Mouse (Mus musculus) mouse embryonic stem cell (cell line): Measurements from ENCODE around the gene Rimbp2.

ENCODE experiments used
- in situ Hi-C, 2 experiments: fragments of 300-500 bp; cut with MboI; formaldehyde crosslinking; loops; 1 replicate in 1 of 2; 3 replicates in 1 of 2; pipeline ENCODE4 v1.14.3; 2019 to 2020; ENCODE audit warnings: low sequenced_read_pairs in 2 of 2, low pct_unique_long_range_greater_than_20kb in 1 of 2, mixed read lengths in 1 of 2; ENCODE audit not compliant: unreplicated experiment in 1 of 2

Rimbp2 gene

DNA sequence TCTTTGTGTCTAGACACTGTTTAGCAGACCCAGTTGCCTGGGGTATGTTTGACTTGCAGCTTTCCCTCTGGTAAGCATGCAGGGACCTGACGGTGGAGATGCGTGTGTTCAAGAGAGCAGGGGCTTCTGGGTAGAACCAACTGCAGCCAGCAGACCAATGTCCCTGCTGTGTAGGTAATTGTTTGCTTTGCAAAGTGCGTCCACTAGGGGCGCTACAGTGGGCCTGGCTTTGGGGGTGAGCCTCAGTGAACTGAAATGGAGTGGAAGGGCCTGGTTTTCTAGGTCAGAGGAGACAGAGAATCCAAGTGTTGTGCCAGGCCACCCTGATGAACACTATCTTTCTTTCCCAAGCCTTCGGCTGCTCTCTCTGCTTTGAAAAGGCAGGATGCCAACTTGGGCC lies 143.9 kb downstream of the Rimbp2 start:
- in situ Hi-C loops: loop anchor here in 1 of 2 experiments (25.0 kb wide), 1 partner anchor 153 kb away; the partner anchor contains the start of gene Rimbp2

DNA sequence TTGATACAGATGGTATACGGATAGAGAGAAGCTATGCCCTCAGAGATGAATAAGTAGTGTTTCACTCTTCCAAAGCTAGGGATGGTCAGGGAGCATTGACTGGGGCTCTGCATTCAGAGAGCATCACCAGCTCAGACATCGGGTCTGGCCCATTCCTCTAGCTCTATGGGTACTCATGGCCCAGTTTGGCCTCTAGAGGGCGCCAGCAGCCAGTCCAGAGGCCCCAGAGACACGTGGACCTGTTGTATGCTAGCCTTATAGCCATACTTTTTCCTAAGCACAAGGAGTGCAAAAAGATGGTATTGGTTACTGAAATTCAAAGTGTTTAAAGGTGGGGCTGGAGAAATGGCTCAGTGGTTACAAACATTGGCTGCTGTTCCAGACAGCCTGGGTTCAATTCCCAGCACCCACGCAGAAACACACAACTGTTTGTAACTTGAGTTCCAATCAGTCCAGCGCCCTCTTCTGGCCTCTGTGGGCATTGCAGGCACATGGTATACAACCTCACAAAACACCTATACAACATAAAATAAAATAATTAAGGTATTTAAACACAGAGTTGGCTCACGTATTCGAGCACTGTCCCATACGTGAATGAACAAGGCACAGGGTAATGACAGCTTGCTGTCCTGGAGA lies 144.6 kb downstream of the Rimbp2 start:
- in situ Hi-C loops: loop anchor here in 1 of 2 experiments (25.0 kb wide), 1 partner anchor 154 kb away; the partner anchor contains the start of gene Rimbp2

DNA sequence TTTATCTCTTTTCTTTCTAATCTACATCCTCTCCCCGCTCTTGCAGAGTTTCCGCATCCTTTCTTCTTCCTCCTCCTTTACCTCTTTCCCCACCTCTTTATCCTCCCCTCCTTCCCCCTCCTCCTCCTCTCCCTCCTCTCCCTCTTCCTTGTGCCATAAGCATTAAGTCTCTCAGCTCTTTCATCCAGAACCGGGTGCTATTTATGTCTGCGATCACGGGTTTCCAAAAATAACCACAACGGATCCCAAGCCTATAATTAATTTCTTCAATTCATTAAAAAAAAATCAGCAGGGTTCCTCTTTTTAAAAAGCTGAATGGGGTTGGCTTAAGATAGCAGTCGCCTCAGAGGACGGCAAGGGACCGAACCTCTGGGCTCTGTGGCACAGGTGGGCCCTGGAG lies 145.9 kb downstream of the Rimbp2 start:
- in situ Hi-C loops: loop anchor here in 1 of 2 experiments (25.0 kb wide), 1 partner anchor 155 kb away; the partner anchor contains the start of gene Rimbp2

DNA sequence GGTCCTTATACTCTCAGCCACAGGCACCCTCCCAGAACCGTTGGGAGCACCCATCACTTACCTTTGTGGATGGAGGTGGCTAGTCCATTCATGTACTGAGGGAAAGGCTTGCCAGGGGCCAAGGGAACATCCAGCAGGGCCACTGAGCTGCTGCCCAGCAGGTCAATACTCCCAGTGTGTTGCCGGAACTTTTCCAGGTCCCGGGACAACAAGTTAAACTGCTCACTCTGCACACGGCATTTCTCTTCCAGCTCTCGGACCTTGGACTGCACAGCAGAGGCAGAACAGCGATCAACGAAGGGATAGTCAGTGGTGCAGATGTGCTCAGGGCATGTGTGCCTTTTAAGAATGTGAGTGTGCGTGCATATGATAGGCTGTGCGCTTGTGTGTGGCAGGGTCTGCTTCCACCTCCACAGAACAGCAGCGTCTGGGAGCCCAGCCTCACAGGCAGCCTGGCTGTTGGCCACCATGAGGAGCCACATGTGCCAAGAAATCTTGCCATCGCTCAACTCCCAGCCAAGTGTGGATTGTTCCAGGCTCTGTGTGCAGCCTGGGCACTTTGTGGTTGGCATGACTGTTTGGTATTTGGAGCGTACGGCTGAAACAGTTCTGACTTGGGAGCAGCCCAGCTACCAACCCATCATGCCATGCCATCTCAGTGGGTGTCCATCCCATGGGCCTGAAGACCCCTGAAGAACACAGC lies 146.8 kb downstream of the Rimbp2 start:
- in situ Hi-C loops: loop anchor here in 1 of 2 experiments (25.0 kb wide), 1 partner anchor 156 kb away; the partner anchor contains the start of gene Rimbp2

GRCm38 (mm10) chr5:128805092-128805491 lies 148.2 kb downstream of the Rimbp2 start:
- in situ Hi-C loops: loop anchor here in 1 of 2 experiments (25.0 kb wide), 1 partner anchor 157 kb away; the partner anchor contains the start of gene Rimbp2

GRCm38 (mm10) chr5:128800592-128800991 lies 152.7 kb downstream of the Rimbp2 start:
- in situ Hi-C loops: loop anchor here in 1 of 2 experiments (25.0 kb wide), 1 partner anchor 162 kb away; the partner anchor contains the start of gene Rimbp2

DNA sequence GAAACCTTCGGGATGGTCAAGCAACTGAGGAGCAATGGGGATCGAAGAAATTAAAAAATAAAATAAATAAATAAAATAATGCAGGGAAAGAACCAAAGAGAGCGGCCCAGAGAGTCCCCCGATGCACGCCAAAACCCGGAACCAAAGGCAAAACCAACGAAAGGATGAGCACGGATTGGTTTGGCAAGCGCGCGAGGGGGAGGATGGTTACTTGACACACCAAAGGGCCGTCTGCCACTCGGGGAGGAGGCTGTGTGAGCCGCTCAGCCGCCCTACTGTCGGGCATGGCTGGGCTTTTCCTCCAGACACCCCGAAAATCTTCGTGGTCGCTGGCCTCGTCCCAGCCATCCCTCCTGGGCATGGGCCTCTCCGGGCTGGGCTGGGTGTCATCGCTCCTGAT lies 171.7 kb downstream of the Rimbp2 start:
- in situ Hi-C loops: no loop called here

DNA sequence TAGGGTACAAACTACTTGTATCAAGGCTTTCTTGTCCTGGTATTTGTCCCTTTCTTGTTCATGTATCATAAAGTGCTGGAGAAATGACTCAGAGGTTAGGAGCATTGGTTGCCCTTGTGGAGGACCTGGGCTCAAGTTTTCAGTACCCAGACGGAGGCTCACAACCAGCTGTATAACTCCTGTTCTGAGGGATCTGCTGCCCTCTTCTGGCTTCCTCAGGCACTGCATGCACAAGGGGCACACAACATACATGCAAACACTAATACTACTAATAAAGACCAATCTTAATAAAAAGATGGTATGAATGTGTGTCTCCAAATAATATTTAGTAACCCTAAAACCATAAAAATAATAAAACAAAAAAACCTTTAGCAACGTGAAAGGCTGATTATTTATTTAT lies 176.9 kb downstream of the Rimbp2 start:
- in situ Hi-C loops: no loop called here

GRCm38 (mm10) chr5:128769026-128769631 lies 184.2 kb downstream of the Rimbp2 start:
- in situ Hi-C loops: no loop called here

DNA sequence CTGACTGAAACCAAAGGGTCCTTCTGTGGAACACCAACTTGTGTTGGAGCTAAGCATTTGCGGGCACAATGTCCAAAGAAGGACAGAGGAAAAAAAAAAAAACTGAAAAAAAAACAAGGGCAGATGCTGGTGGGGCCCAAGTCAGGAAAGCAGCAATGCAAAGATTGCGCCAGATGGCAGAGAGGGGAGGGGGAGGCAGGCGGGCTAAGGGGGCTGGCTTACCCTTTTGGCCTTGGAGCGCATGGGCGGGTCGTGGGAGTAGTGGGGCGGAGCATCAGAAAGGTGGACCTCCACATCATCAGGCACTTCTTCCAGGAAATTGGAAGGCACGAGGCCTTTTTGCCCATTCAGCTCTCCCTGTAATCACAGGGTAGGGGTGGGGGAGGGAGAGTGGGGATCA lies 192.2 kb downstream of the Rimbp2 start:
- in situ Hi-C loops: no loop called here

DNA sequence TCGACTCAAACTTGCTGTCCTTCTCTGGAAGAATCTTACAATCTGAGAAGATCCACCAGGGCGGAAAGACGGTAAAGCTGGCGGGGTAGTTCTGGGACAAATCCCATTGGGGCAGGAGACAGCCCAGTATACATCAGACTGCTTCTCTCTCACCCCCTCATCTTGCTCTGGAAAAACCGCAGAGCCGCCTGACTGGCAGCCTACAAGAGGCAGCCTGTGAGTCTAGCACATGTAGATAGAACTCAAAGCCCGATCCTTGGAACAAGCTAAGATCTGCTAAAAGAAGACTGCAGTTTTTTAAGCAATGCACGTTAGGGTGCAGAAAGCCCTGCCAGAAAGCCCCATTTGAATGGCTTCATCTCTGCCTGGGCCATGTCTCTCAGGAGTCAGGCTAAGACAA lies 207.0 kb downstream of the Rimbp2 start:
- in situ Hi-C loops: no loop called here

DNA sequence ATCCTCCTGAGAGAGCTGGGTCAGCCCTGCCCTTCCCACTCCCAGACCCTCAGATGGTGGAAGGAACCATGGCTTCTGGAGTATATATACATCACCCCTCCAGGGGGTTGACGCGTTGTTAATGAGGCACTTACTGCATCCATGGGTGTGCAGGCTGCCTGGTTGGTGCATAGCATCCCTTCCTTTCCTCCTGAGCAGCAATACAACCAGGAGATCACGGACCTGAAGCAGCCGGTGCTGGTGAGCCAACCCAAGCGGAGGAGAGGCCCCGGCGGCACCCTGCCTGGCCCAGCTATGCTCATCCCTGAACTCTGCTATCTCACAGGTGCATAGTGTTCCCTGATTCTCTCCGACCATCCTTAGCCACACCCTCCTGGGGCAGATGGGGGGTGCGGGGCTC lies 208.1 kb downstream of the Rimbp2 start:
- in situ Hi-C loops: no loop called here

DNA sequence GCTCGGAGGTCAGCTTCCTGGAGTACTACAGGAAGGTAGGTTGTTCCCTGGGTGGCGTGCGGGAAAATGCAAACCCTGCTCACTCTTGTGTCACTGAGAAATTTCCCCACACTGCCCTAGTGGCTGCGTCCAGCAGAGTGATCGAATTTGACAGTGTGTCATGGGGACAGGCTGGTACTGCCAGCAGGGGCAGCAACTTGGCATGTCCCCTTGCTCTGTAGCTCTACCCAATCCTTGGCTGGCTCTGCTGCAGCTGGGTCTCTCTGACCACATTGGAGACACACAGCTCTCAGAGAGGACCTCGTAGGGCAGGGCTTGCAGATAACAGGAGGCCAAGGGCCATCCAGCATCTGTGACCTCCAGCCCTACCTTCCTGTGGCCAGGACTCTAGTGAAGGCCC lies 208.9 kb downstream of the Rimbp2 start:
- in situ Hi-C loops: no loop called here

DNA sequence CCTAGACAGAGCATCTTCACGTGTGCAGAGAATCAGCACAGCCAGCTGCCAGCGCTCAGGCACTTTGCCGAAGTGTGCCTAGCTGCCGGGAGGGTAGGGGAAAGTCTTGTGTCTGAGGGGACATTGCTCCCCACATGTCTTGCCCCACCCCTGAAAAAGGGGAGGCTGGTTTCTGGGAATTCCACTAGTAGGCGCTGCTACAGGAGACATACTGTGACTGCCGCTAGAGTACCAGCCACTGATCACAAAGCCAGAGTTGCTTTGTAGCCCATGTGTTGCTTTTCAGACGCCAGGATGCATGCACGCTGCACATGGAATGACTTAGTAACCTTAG lies 213.5 kb downstream of the Rimbp2 start:
- in situ Hi-C loops: no loop called here

- in situ Hi-C loops: no loop called here
Measured at GRCm38 (mm10) chr5:128739168-128739837, 214.0 kb downstream of the Rimbp2 start.

DNA sequence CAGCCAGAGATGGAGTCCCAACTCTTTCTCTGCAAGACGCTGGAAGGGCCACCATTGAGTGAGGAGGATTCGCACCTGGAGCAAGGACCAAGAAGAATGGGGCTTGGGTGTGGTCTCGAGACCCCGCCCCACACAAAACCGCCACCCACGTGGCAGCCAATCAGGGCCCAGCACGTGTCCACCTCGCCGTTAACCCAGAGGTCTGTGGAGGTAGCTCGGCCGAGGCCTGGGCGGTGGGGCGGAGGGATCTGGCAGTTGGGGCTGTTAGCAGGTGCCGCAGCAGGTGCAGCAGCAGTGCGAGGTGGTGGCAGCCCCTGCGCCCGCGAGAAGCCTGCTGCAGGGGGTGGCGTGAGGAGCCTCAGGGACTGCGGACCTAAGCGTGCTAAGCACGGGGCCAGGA lies 217.4 kb downstream of the Rimbp2 start:
- in situ Hi-C loops: no loop called here

- in situ Hi-C loops: no loop called here
Measured at GRCm38 (mm10) chr5:128733955-128734354, 219.3 kb downstream of the Rimbp2 start.

DNA sequence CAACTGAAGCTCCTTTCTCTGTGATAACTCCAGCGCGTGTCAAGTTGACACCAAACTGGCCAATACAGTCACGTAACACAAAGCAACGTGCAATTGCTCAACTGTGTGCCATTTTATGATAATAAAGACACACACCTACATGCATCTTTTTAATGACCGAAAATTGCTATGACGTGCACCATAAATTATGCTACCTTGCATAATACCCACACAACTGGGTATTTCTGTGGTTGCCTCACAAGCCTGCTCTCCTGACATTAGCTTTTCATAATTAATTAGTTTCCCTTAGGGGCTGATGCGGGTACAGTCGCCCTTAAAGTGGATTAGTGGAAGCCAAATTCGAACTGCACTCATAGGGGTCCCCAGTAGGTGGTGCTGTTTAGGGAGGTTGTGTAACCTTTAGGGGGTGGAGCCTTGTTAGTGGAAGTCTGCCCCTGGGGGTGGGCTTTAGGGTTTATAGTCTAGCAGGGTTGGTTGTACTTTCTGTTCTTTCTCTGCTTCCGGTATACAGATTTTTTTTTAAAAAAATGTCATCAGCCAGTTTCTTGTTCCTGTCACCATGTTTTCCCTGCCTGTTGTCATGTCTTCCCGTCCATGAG lies 220.8 kb downstream of the Rimbp2 start:
- in situ Hi-C loops: no loop called here

DNA sequence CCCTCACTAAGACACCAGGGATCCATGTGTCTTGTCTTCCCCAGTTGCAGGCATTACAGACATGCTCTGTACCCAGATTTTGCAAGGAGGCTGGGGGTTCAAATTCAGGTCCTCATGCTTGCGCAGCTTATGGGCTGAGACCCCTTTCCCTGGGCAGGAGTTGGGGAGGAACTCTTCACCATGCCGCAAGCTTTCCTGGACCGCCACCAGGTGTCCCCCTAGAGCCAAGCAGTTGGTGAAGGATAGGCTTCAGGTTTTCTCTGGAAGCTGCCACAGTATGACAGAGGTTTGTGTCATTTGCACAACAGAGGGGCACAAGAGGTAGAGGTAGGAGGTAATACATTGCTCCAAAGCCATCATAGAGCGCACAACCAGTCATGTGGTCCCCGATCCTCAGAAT lies 222.7 kb downstream of the Rimbp2 start:
- in situ Hi-C loops: no loop called here
